Mouse (Mus musculus) liver, embryonic 13.5 days (tissue): ENCODE measurements around the gene Itih5. TPM values are rescaled to one million over a fixed set of nuclear protein-coding genes. Genes with fewer than 3 reads are reported as not detected.

Source experiments
- ATAC-seq: fragments of 200-750 bp; cut with Nextera tagmentation; 2 replicates; pipeline ENCODE4 v1.8.0; 2017; ENCODE audit warnings: low read depth, mild to moderate bottlenecking, moderate number of reproducible peaks, moderate library complexity
- DNase-seq: peaks from one replicate; pipeline ENCODE4 v3.0.0; 2022
- H3K27ac ChIP-seq: fragments of 300-500 bp; sonication (generic); 2 replicates; pipeline ENCODE4 v1.5.1; 2015; ENCODE audit warnings: moderate library complexity, mild to moderate bottlenecking, inconsistent platforms
- H3K27me3 ChIP-seq: fragments of 300-500 bp; sonication (generic); 2 replicates; pipeline ENCODE4 v1.6.1; 2015; ENCODE audit warnings: mild to moderate bottlenecking, inconsistent platforms
- H3K36me3 ChIP-seq: fragments of 300-500 bp; sonication (generic); 2 replicates; pipeline ENCODE4 v1.6.1; 2015; ENCODE audit warnings: mild to moderate bottlenecking, inconsistent platforms
- H3K4me1 ChIP-seq: fragments of 300-500 bp; sonication (generic); replicated peaks from 2 replicates; pipeline ENCODE4 v1.6.1; 2015; ENCODE audit warnings: inconsistent platforms
- H3K4me2 ChIP-seq: fragments of 300-500 bp; sonication (generic); 2 replicates; pipeline ENCODE4 v1.6.1; 2015; ENCODE audit warnings: inconsistent platforms, mild to moderate bottlenecking, moderate library complexity
- H3K4me3 ChIP-seq: fragments of 300-500 bp; sonication (generic); replicated peaks from 2 replicates; pipeline ENCODE4 v1.5.1; 2015; ENCODE audit warnings: mild to moderate bottlenecking, inconsistent platforms
- H3K9ac ChIP-seq: fragments of 300-500 bp; sonication (generic); 2 replicates; pipeline ENCODE4 v1.6.1; 2015; ENCODE audit warnings: mild to moderate bottlenecking, inconsistent platforms
- H3K9me3 ChIP-seq: fragments of 300-500 bp; sonication (generic); replicated peaks from 2 replicates; pipeline ENCODE4 v1.6.1; 2016; ENCODE audit warnings: inconsistent platforms
- WGBS: fragments of 180-500 bp; shearing (Covaris S2); methylation state at CpG from one replicate; pipeline ENCODE4 v1.1.7; 2015; ENCODE audit not compliant: insufficient replicate concordance; 5-methylcytosine and 5-hydroxymethylcytosine counted together
- polyA plus RNA-seq: library from polyadenylated mRNA; unstranded; fragments of >200 nt; fragmentation: Nextera tagmentation; extraction: Ambion mirVana; gene quantifications from 2 replicates; pipeline ENCODE4 v1.2.1, GENCODE M21; 2015

Gene Itih5
- 3.5 and 4.4 TPM in 2 replicates for polyA plus RNA-seq

DNA sequence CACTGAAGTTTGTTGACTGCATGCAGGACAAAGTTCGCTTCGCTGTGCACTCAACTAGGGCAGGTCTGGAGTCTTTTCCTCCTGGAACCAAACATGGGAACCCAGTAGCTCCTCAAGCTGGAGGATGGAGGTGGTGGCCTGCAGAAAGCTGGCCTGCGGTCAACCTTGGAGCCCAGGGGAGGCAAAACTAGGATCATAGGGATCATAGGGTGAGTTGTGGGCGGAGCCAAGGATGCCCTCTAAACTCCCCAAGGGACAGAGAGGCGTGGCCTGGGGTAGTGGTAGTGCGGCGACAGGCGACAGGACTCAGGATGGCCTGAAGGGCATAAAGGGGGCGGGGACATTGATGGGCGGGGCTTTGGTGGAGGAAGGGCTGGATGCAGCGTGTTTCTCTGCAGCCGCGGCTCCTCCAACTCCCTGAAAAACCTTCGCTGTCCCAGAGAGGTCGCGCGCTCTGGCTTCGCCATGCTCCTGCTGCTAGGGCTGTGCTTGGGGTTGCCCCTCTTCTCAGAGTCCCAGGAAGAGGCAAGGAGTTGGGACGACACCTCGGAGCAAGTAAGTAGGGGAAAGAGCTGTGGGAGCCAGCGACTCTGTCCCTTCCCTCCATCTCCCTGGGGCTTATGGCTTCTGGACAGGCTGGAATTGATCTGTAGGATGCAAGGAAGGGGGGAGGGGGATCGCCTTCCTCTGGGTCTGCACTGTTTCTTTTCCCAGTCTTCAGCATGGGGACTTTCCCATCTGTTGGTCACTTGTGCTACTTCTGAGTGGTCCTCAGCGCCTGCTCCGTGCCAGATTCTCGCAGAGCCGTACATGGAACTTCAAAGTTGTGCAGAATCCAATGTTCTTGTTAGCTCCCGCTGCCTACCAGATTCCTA lies at the start of gene Itih5:
Itih5 (plus strand) TSS at position 371 of the 875 bp plus-strand sequence.
- Histone ChIP-seq H3K27me3 (no peaks in the 10 kb centered on the region), H3K4me3 (peak within 1 kb of the TSS; percentile 60), H3K9ac (peak within 1 kb of the TSS; percentile 53), H3K9me3 (no peaks in the 10 kb centered on the region), H3K4me2 (peak within 1 kb of the TSS; percentile 78), H3K27ac (peak within 1 kb of the TSS; percentile 27; the same call in 1 of the 2 replicates), H3K4me1 (peaks cover 33% of the 10 kb centered on the region), H3K36me3 (no peaks in the 10 kb centered on the region)
- ATAC-seq = peak; percentile 89
- WGBS = 3% methylated on average over 27 of the region's 27 CpGs
- peak; percentile 50 for DNase-seq

DNA sequence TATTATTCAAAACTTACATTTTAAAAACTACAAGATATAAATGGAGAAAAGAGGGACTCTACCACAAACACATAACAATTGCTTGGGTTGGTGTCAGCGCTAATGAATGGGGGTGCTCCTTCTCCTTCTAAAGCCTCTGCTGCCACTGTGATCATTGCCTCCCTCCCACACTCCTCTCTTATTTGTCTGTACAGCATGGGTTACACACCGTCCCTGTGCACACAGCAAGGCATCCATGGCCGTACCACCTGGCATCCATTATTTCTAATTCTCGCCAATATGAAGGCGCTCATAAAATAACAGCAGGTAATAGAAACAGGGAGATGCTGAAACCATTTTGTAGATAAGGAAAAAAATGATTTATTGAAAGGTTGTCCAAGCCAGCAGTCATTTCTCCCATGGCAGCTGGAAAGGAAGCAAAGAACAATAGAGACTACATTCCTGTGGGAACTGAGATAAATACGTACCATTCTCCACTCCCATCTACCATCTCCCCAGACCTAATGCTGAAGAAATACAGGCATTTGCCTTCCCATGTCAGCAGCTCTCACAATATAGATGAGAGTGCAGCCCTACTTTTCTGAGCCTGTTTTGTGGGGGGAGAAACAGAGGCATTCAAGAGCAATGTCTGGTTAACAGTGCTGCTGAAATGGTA lies 44.7 kb upstream of the Itih5 start:
- Histone ChIP-seq H3K27ac (no peak overlapping the region), H3K4me1 (no peaks in the 10 kb centered on the region)
- 56% methylated on average over 6 of the region's 6 CpGs for WGBS

DNA sequence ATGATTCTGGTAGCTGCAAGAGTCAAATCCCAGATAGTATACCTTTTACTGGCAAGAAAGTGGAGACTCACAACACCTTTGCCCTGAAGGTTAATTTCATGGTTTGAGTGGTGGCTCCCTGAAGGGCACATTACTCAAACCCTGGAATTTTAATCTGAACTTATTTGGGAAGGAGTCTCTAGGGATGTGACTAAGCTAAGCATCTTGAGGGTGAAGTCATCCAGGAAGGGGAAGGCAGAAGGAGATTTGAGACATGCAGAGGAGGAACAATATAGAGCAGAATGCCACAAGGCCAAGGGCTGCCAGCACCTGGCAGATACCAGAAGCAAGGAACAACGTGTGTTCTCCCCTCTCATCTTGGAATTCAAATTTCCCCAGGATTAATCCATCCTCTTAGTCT lies 34.6 kb upstream of the Itih5 start:
- Histone ChIP-seq H3K36me3 (peaks cover 9% of the 10 kb centered on the region; the same call in 1 of the 2 replicates), H3K4me3 (no peak overlapping the region), H3K4me1 (no peaks in the 10 kb centered on the region), H3K27ac (no peak overlapping the region), H3K9me3 (no peaks in the 10 kb centered on the region), H3K27me3 (no peaks in the 10 kb centered on the region), H3K4me2 (no peak overlapping the region), H3K9ac (no peak overlapping the region)
- no peak for DNase-seq
- WGBS = 31% methylated on average over 1 of the region's 1 CpGs
- ATAC-seq = no peak

More for the DNA sequence above, 44.7 kb upstream of the Itih5 start:
- Histone ChIP-seq H3K9me3 (no peaks in the 10 kb centered on the region), H3K9ac (no peak overlapping the region), H3K27me3 (no peaks in the 10 kb centered on the region), H3K4me2 (no peak overlapping the region), H3K4me3 (no peak overlapping the region), H3K36me3 (peaks cover 5% of the 10 kb centered on the region; the same call in 1 of the 2 replicates)
- ATAC-seq (no peak), DNase-seq (no peak)

DNA sequence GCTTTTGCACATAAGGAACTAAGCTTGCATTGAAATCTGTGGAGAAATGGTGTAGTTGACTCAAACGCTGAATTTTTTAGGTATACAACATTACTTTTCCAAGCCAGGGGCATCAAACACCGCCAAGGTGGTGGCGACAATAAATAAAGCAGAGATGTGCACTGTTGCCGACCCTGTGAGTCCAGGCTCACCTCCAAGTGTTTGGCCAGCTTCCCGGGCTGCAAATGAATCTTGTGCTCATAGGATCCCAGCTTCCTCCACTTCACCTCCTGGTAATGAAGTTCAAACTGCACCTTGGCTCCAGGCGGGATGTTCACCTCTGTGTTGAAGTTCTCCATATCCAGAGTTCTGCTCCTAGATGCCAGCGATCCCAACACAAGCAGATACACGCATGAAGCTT lies 34.1 kb upstream of the Itih5 start:
- H3K4me2 ChIP-seq = no peak overlapping the region
- H3K27ac ChIP-seq = no peak overlapping the region
- H3K9ac ChIP-seq = no peak overlapping the region
- no peaks in the 10 kb centered on the region for H3K27me3 ChIP-seq
- 61% methylated on average over 8 of the region's 8 CpGs for WGBS
- H3K4me3 ChIP-seq = no peak overlapping the region
- H3K36me3 ChIP-seq = peaks cover 9% of the 10 kb centered on the region; the same call in 1 of the 2 replicates
- DNase-seq (no peak), ATAC-seq (no peak)
- no peaks in the 10 kb centered on the region for H3K4me1 ChIP-seq
- H3K9me3 ChIP-seq = no peaks in the 10 kb centered on the region

DNA sequence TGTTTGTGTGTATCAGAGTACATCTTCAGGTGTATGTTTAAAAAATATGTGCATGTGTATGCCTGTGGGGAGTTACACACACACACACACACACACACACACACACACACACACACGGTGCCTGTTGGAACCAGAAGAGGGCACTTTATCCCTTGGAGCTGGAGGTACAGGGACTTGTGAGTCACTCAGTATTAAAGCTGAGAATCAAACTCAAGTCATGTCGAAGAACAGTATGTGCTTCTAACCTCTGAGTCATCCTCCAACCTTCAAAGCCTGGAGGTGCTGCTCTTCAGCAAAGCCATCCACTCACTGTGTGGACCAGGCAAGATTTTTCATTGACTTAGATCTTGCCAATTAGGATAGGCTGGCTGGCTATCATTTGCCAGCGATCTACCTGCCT lies 31.5 kb upstream of the Itih5 start:
- Histone ChIP-seq H3K4me1 (no peaks in the 10 kb centered on the region), H3K27ac (no peak overlapping the region), H3K4me2 (no peak overlapping the region), H3K4me3 (no peak overlapping the region), H3K9me3 (no peaks in the 10 kb centered on the region), H3K36me3 (peaks cover 9% of the 10 kb centered on the region; the same call in 1 of the 2 replicates), H3K9ac (no peak overlapping the region), H3K27me3 (no peaks in the 10 kb centered on the region)
- no peak for DNase-seq
- WGBS = 43% methylated on average over 3 of the region's 3 CpGs
- no peak for ATAC-seq

DNA sequence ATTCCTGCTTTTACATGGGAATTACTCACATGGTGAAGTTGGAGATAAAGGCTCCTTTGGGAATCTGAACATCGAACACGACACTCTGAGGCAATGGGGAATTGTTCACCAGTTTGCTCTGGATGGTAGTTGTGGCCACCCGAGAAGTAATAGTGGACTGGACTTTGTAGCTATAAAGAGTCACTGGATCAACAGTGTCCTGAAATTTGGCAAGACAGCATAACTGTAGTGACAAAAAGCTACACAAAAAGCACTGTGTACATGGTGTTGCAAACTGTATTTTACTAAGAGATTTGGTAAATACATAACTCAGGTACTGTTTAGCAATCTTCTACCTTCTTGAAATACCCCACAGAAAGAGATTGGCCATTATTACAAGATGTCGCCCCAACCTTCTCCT lies 27.2 kb upstream of the Itih5 start:
- Histone ChIP-seq H3K27ac (no peak overlapping the region), H3K4me1 (no peaks in the 10 kb centered on the region), H3K4me3 (no peak overlapping the region), H3K27me3 (no peaks in the 10 kb centered on the region), H3K36me3 (peaks cover 10% of the 10 kb centered on the region; the same call in 1 of the 2 replicates), H3K9me3 (no peaks in the 10 kb centered on the region), H3K9ac (no peak overlapping the region), H3K4me2 (peak overlapping the region; percentile 43)
- DNase-seq = no peak
- ATAC-seq = no peak
- WGBS = 58% methylated on average over 4 of the region's 4 CpGs

DNA sequence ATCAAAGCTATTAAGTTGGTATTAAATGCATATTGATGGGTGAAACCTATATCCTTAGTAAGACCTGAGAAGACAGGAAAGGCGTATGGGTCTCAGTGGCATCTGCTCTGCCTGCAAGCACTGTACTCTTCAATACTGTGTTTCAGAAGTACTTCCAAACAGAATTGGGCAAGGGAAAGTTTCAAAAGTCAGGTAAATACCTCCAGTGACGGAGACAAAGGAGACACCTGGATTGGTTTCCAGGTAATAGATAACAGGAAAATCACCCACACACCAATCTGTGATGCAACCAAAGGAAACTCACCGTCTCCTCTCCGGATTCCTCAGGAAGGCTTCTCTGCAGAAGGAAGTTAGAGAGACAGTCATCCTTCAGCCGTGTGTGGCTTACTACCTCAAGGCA lies 25.9 kb upstream of the Itih5 start:
- H3K9ac ChIP-seq = peak overlapping the region; percentile 44; the same call in 1 of the 2 replicates
- ATAC-seq (no peak), DNase-seq (no peak)
- peaks cover 7% of the 10 kb centered on the region; the same call in 1 of the 2 replicates for H3K36me3 ChIP-seq
- no peaks in the 10 kb centered on the region for H3K9me3 ChIP-seq
- WGBS = 52% methylated on average over 5 of the region's 5 CpGs
- H3K27ac ChIP-seq = peak overlapping the region; percentile 52; the same call in 1 of the 2 replicates
- H3K4me1 ChIP-seq = 0 out of 2 replicates have a peak, but pooled peaks cover 4% of the 10 kb centered on the region
- peak overlapping the region; percentile 38 for H3K4me3 ChIP-seq
- peak overlapping the region; percentile 43 for H3K4me2 ChIP-seq
- no peaks in the 10 kb centered on the region for H3K27me3 ChIP-seq

DNA sequence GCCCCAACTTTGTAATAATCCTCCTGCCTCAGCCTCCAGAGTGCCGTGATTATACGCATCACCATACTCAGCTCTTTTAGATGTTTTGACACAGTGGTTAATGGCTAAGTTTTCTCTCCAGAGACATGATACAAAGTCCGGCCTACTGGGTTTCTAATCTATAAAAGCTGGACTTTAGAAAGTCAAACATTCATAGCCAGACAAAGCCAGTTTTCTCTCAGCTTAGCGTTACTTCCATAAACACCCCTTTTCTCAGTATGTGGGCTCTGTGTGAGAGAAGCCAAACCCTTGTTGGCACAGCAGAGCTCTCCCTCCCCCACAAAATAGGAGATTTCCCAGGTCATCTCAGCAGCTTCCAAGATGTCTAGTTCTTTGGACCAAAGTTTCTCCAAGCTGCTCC lies 24.8 kb upstream of the Itih5 start:
- Histone ChIP-seq H3K27ac (peak overlapping the region; percentile 52; the same call in 1 of the 2 replicates), H3K4me2 (peak overlapping the region; percentile 43), H3K36me3 (peaks cover 5% of the 10 kb centered on the region; the same call in 1 of the 2 replicates), H3K4me3 (peak overlapping the region; percentile 38), H3K4me1 (0 out of 2 replicates have a peak, but pooled peaks cover 4% of the 10 kb centered on the region), H3K9me3 (no peaks in the 10 kb centered on the region), H3K27me3 (no peaks in the 10 kb centered on the region), H3K9ac (0 out of 2 replicates have a peak overlapping the region, but pooled peaks have one; percentile 34)
- DNase-seq (no peak), ATAC-seq (peak; percentile 23; the same call in 1 of the 2 replicates)
- WGBS = 65% methylated on average over 4 of the region's 4 CpGs

DNA sequence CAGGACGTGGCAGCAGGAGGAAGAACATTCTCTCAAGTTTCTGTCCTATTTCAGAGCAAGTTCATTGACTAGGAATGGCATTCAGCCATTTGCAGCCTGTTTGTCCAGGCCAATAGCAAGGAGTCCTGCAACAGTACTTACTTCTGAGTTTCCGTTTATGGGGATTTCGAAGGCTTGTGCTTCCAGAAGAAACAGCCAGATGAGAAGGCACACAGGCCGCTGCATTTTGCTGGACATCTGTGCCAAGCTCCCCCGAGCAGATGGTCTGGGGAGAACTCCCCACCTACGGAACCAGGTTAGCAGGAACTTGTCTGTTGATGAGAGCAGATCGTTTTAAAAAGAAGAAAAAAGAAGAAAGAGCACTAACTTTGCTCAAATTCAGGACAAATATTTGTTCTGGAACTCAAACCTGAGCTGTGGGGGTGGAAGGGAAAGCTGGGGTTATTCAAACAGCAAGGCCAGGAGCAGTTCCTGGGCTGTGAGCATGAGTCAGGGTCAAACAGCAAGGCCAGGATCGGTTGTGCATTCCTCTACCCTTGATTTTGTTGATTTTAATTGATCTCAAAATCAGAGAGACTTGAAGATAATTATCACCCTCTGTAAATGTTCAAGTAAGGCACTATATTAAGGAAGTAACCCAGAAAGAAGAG lies 22.9 kb upstream of the Itih5 start:
- H3K4me2 ChIP-seq = no peak overlapping the region
- H3K9ac ChIP-seq = peak overlapping the region; percentile 46; the same call in 1 of the 2 replicates
- H3K36me3 ChIP-seq = peaks cover 5% of the 10 kb centered on the region; the same call in 1 of the 2 replicates
- DNase-seq = no peak
- 45% methylated on average over 8 of the region's 8 CpGs for whole genome bisulfite sequencing
- H3K9me3 ChIP-seq = no peaks in the 10 kb centered on the region
- H3K27me3 ChIP-seq = no peaks in the 10 kb centered on the region
- peak overlapping the region; percentile 65 for H3K27ac ChIP-seq
- peak overlapping the region; percentile 38 for H3K4me3 ChIP-seq
- peak; percentile 61 for ATAC-seq
- H3K4me1 ChIP-seq = 0 out of 2 replicates have a peak, but pooled peaks cover 4% of the 10 kb centered on the region

DNA sequence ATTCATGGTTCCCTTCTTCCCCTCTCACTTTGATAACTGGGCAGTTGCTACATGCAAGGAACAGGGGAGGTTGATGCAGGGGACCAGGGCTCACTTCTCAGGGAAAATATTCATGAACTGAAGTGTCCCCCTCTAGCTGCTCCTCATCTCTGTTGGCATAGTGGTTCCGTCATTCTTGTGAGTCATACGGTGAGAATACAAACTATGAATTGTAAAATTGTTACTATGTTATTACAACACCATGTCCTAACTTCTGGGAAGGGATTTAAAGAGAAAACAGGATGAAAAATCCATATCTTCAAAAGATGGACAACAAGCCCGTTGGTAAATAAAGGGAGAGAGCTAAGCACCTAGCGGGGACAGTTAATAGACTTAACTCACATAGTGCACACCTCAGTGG lies 22.1 kb upstream of the Itih5 start, which contains the start of gene Itih2:
Itih2 (minus strand) TSS at position 101 of the 400 bp plus-strand sequence.
- WGBS = 66% methylated on average over 4 of the region's 4 CpGs
- Histone ChIP-seq H3K36me3 (peaks cover 5% of the 10 kb centered on the region; the same call in 1 of the 2 replicates), H3K27me3 (no peaks in the 10 kb centered on the region), H3K4me1 (0 out of 2 replicates have a peak, but pooled peaks cover 4% of the 10 kb centered on the region), H3K4me2 (no peak within 1 kb of the TSS), H3K27ac (peak within 1 kb of the TSS; percentile 65), H3K9ac (peak within 1 kb of the TSS; percentile 46; the same call in 1 of the 2 replicates), H3K4me3 (peak within 1 kb of the TSS; percentile 38), H3K9me3 (no peaks in the 10 kb centered on the region)
- DNase-seq (no peak), ATAC-seq (no peak)
